Mouse (Mus musculus) neural tube, embryonic 14.5 days (tissue): ENCODE measurements around the gene Aox1. TPM values are rescaled to one million over a fixed set of nuclear protein-coding genes. Genes with fewer than 3 reads are reported as not detected.
A peak's percentile ranks its signal among the peaks of the same experiment; 100 is the strongest.
"Not testable (repeated sequence)": the region's sequence is repeated elsewhere in the genome, so short reads cannot be mapped to it uniquely, and the experiment has no call there.

Experiments
- ATAC-seq: fragments of 200-750 bp; cut with Nextera tagmentation; 2 replicates; pipeline ENCODE4 v1.8.0; 2017; ENCODE audit warnings: low read depth, mild to moderate bottlenecking, moderate TSS enrichment, moderate library complexity
- H3K27ac ChIP-seq: fragments of 300-500 bp; sonication (generic); 2 replicates; pipeline ENCODE4 v1.5.1; 2014; ENCODE audit warnings: low read depth, mild to moderate bottlenecking, control low read depth, low read length, moderate library complexity, mixed read lengths
- H3K27me3 ChIP-seq: fragments of 300-500 bp; sonication (generic); 2 replicates; pipeline ENCODE4 v1.6.1; 2014; ENCODE audit warnings: low read length; ENCODE audit not compliant: control insufficient read depth, insufficient read depth
- H3K36me3 ChIP-seq: fragments of 300-500 bp; sonication (generic); 2 replicates; pipeline ENCODE4 v1.6.1; 2014; ENCODE audit warnings: low read length, mixed read lengths; ENCODE audit not compliant: control insufficient read depth, insufficient read depth
- H3K4me1 ChIP-seq: fragments of 300-500 bp; sonication (generic); 2 replicates; pipeline ENCODE4 v1.6.1; 2014; ENCODE audit warnings: low read length; ENCODE audit not compliant: control insufficient read depth, insufficient read depth
- H3K4me2 ChIP-seq: fragments of 300-500 bp; sonication (generic); 2 replicates; pipeline ENCODE4 v1.6.1; 2014; ENCODE audit warnings: mild to moderate bottlenecking, low read depth, low read length, control low read depth
- H3K4me3 ChIP-seq: fragments of 300-500 bp; sonication (generic); 2 replicates; pipeline ENCODE4 v1.5.1; 2014; ENCODE audit warnings: low read depth, low read length, control low read depth, mixed read lengths
- H3K9ac ChIP-seq: fragments of 300-500 bp; sonication (generic); replicated peaks from 2 replicates; pipeline ENCODE4 v1.6.1; 2014; ENCODE audit warnings: low read depth, mild to moderate bottlenecking, control low read depth, low read length, mixed read lengths
- H3K9me3 ChIP-seq: fragments of 300-500 bp; sonication (generic); 2 replicates; pipeline ENCODE4 v1.6.1; 2016; ENCODE audit warnings: low read length; ENCODE audit not compliant: control insufficient read depth
- WGBS: fragments of 180-500 bp; shearing (Covaris S2); extraction: QIAGEN DNeasy Blood & Tissue Kit; methylation state at CpG from one replicate; pipeline ENCODE4 v1.1.7; 2014; 5-methylcytosine and 5-hydroxymethylcytosine counted together
- polyA plus RNA-seq: library from polyadenylated mRNA; unstranded; fragments of >200 nt; fragmentation: Nextera tagmentation; extraction: Ambion mirVana; gene quantifications from 2 replicates; pipeline ENCODE4 v1.2.1, GENCODE M21; 2014

Aox1 gene
- 0.08 and 0.28 TPM in 2 replicates for polyA plus RNA-seq

DNA sequence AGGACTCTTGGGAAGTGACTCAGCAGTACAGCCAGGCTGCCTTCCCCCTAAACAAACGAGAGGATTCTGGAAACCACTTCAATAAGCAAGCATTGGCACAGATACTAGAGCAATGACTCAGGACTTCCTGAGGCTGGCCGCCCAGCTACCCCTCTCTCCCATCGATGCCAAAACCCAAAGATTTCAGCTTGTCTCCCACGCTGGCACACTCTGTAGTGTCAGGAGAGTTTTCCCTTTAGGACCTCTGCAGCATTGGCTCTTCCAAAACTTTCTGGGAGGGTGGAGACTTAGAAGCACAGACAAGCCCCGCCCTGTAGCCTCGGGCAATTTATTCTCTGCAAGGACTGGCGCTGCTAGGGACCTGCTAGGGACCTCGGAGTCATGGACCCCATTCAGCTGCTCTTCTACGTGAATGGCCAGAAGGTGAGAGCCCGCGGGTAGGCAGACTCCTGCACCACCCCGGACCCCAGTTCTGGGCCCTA lies at the start of gene Aox1:
TSS of gene Aox1 (plus strand) at position 296 of the 482 bp plus-strand sequence.
- no peak within 1 kb of the TSS for H3K9ac ChIP-seq
- peak within 1 kb of the TSS; percentile 17; the same call in 1 of the 2 replicates for H3K4me2 ChIP-seq
- H3K9me3 ChIP-seq: no peaks in the 10 kb centered on the region
- H3K4me1 ChIP-seq: no peaks in the 10 kb centered on the region
- H3K4me3 ChIP-seq: no peak within 1 kb of the TSS
- 0 out of 2 replicates have a peak within 1 kb of the TSS, but pooled peaks have one; percentile 2 for H3K27ac ChIP-seq
- no peaks in the 10 kb centered on the region for H3K36me3 ChIP-seq
- H3K27me3 ChIP-seq: no peaks in the 10 kb centered on the region
- WGBS: 12% methylated on average over 12 of the region's 12 CpGs
- ATAC-seq: 0 out of 2 replicates have a peak, but pooled peaks have one; percentile 55

DNA sequence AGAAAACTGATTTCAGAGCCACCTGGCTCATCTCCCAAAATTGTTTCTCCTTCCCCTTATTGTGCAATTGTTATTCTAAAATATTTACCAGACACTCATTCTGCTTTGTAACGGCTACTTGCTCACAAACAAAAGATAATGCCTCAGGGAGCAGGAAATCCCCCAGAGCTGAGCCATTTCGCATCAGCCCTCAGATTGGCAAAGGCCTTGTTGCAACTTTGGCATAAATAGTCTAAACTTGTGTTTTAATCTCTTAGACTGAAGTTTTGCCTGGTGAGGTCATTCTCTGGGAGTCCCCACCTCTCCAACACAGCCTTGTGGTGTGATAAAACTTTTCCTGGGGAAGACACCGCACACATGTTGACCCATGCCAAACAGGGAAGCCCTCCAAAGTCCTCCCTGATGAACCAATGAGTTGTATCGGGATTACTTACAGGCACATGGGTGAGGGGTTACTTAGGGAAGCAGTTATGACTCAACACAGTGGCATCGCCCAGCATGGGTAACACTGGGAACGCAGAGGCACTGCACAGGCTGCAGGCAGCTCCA lies 40.6 kb upstream of the Aox1 start:
- H3K4me2 ChIP-seq: no peak overlapping the region
- no peaks in the 10 kb centered on the region for H3K9me3 ChIP-seq
- WGBS: 73% methylated on average over 6 of the region's 6 CpGs
- no peak overlapping the region for H3K4me3 ChIP-seq
- H3K27me3 ChIP-seq: no peaks in the 10 kb centered on the region
- no peaks in the 10 kb centered on the region for H3K36me3 ChIP-seq
- no peaks in the 10 kb centered on the region for H3K4me1 ChIP-seq
- H3K27ac ChIP-seq: no peak overlapping the region
- H3K9ac ChIP-seq: no peak overlapping the region
- no peak for ATAC-seq

DNA sequence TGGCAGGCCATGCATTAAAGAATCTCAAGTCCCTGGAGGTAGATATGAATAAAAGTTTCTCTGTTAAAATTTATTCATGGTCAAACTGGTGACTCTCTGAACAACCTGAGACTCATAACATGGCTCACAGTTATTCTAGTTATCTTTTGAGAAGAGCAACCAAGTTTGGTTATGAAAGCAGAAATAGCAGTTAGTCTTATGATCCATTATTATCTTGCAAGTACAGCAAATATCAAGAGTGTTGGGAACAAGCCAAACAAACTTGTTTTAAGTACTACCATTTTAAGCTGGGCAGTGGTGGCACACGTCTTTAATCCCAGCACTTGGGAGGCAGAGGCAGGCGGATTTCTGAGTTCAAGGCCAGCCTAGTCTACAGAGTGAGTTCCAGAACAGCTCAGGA lies 38.5 kb upstream of the Aox1 start:
- Histone ChIP-seq H3K9ac (no peak overlapping the region), H3K36me3 (no peaks in the 10 kb centered on the region)
- WGBS: 76% methylated on average over 2 of the region's 2 CpGs

DNA sequence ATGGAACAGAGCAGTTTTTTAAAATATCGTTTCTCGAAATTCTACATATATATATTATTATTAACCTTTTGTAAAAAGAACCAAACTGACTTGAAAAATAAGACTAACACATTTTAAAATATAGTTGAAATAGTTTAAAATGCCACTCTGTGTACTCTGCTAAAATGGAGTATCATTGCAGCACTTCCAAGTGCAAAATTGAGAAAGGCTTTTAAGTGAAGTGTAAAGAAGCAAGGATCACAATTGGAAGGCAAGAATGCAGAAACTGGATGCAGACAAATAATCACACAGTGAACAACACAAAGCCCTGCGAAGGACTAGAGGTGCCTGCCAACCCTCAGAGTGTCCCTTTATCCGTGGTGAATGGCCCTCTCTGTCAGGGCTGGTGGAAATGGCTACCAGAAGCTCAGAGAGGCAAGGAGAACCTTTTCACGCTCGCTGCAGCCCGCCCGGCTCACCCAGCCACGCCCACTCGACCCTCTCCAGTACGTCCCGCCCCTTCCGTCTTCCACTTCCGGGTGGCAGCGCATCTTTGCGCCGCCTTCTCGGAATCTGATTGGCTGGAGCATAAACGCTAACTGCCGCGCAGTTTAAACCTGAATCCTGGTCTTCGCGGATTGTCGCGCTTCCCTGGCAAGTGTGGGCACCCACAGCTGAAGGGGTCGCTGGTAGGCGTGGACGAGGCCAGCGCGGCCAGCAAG lies 34.1 kb upstream of the Aox1 start, which contains the start of gene Sgo2a:
TSS of gene Sgo2a (plus strand) at position 540 of the 701 bp plus-strand sequence.
- H3K27ac ChIP-seq: peak within 1 kb of the TSS; percentile 90
- ATAC-seq: peak; percentile 100
- H3K36me3 ChIP-seq: no peaks in the 10 kb centered on the region
- H3K9me3 ChIP-seq: no peaks in the 10 kb centered on the region
- peaks cover 5% of the 10 kb centered on the region; the same call in 1 of the 2 replicates for H3K4me1 ChIP-seq
- H3K4me2 ChIP-seq: peak within 1 kb of the TSS; percentile 82
- no peaks in the 10 kb centered on the region for H3K27me3 ChIP-seq
- 7% methylated on average over 30 of the region's 30 CpGs for WGBS
- H3K4me3 ChIP-seq: peak within 1 kb of the TSS; percentile 61
- H3K9ac ChIP-seq: peak within 1 kb of the TSS; percentile 72

More for the DNA sequence above, 38.5 kb upstream of the Aox1 start:
- no peak overlapping the region for H3K4me2 ChIP-seq
- no peak overlapping the region for H3K4me3 ChIP-seq
- ATAC-seq: no peak
- H3K4me1 ChIP-seq: peaks cover 2% of the 10 kb centered on the region; the same call in 1 of the 2 replicates
- H3K9me3 ChIP-seq: no peaks in the 10 kb centered on the region
- H3K27me3 ChIP-seq: no peaks in the 10 kb centered on the region
- no peak overlapping the region for H3K27ac ChIP-seq

DNA sequence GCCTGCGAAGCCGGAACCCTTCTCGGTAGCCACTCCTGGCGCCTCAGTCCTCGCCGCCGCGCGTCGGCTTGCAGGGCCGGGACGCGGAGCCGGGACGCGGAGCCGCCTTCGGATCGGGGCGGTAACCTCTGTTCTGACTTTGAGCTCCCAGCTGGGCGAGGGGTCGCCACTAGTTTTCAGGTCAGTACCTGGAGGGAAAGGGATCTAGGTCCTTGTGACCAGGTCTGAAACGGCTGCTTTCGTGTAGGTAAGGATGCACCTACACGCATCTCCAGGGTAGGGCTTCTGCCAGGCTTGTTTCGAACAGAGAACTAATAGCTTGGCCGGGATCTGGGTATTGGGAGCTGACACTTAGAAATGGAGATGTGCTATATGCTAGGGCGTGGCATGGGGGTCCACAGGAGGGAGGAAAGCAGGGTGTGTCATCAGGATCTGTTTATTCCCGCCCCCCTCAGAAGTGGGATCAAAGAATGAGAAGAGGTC lies 33.6 kb upstream of the Aox1 start:
- H3K9ac ChIP-seq: peak overlapping the region; percentile 47
- peaks cover 5% of the 10 kb centered on the region; the same call in 1 of the 2 replicates for H3K4me1 ChIP-seq
- H3K27me3 ChIP-seq: no peaks in the 10 kb centered on the region
- H3K36me3 ChIP-seq: no peaks in the 10 kb centered on the region
- H3K9me3 ChIP-seq: no peaks in the 10 kb centered on the region
- peak overlapping the region; percentile 61 for H3K4me3 ChIP-seq
- ATAC-seq: no peak; the same call in none of the 2 replicates
- H3K27ac ChIP-seq: no peak overlapping the region
- 0% methylated on average over 29 of the region's 29 CpGs for WGBS
- H3K4me2 ChIP-seq: peak overlapping the region; percentile 82

DNA sequence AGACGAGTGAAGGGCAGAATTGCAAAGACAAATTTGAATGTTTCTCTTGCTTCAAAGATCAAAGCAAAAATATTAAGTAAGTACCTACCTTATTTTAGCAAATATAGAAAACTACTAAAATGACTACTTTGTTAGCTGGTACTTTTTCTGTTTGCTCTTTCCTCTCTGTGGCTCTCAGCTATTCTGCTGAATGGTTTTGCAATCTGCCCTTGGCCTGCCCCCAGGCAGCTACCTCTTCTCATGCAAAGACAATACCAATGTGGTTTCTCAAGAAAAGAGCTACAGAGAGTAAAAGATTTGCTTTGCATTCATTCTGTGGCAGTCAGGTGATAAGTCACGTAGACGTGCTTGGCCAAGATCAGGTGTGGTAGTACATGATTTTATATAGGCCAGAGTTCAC lies 31.6 kb upstream of the Aox1 start:
- H3K27me3 ChIP-seq: no peaks in the 10 kb centered on the region
- no peak overlapping the region for H3K9ac ChIP-seq
- peaks cover 5% of the 10 kb centered on the region; the same call in 1 of the 2 replicates for H3K4me1 ChIP-seq
- H3K9me3 ChIP-seq: no peaks in the 10 kb centered on the region
- no peak overlapping the region for H3K4me3 ChIP-seq
- H3K36me3 ChIP-seq: no peaks in the 10 kb centered on the region
- H3K4me2 ChIP-seq: no peak overlapping the region
- WGBS: 89% methylated on average over 3 of the region's 3 CpGs
- no peak overlapping the region for H3K27ac ChIP-seq
- no peak for ATAC-seq

DNA sequence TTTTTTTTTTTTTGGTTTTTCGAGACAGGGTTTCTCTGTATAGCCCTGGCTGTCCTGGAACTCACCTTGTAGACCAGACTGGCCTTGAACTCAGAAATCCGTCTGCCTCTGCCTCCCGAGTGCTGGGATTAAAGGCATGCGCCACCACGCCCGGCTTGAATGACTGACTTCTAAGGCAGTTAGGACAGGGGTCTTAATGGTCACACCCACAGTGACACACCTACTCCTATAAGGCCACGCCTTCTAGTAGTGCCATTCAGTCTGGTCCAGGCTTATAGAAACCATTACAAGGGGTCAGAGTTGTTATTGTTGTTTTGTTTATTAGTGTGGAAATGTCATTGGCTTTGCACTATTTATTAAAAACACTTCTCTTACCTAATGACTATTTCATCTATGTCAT lies 23.3 kb upstream of the Aox1 start:
- H3K9me3 ChIP-seq, H3K27ac ChIP-seq, H3K36me3 ChIP-seq, H3K4me2 ChIP-seq, H3K4me3 ChIP-seq, H3K27me3 ChIP-seq, ATAC-seq, H3K9ac ChIP-seq, H3K4me1 ChIP-seq: not testable (repeated sequence)
- WGBS: 95% methylated on average over 6 of the region's 7 CpGs

DNA sequence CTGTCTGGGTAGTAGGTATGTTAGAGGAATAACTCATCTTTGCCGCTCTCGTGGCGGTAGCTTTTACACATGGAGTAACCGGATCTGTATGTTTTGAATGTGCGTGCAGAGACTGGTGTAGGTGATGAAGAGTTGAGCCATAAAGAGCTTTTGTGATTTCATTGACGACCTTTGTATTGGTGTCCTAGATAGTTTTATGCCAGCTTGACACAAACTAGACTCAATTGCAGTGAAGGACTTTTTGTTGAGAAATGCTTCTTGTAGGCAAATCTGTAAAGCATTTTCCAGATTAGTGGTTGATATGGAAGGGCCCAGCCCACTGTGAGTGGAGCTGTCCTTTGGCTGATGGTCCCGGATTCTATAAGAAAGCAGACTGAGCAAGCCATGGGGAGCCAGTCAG lies 10.9 kb upstream of the Aox1 start, which contains the start of gene Kctd18:
TSS of gene Kctd18 (minus strand) at position 101 of the 400 bp plus-strand sequence.
- Histone ChIP-seq H3K4me3 (no peak within 1 kb of the TSS), H3K9me3 (no peaks in the 10 kb centered on the region), H3K4me2 (no peak within 1 kb of the TSS), H3K9ac (no peak within 1 kb of the TSS), H3K27me3 (no peaks in the 10 kb centered on the region), H3K36me3 (no peaks in the 10 kb centered on the region), H3K27ac (no peak within 1 kb of the TSS), H3K4me1 (no peaks in the 10 kb centered on the region)
- WGBS: 96% methylated on average over 7 of the region's 7 CpGs
- ATAC-seq: no peak

DNA sequence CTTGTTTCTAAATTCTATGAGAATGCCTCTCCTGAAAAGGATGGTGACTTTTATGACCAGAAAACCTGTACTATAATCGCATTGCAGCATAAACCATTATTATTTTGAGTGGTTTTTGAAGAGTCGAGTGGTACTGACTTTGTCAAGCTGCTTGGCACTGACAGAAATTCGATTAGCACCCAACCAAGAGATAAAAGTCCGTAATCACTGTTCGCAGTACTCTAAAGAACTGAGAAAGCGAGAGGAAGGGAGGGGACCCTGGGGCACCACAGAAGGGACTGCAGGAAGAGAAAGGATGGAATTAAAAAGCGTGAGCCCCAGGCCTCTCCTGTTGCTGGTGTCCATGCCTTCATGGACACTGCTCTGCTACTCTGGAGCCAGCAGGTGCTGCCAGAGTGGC lies 2.0 kb upstream of the Aox1 start:
- Histone ChIP-seq H3K27ac (no peak overlapping the region), H3K9ac (no peak overlapping the region), H3K36me3 (no peaks in the 10 kb centered on the region), H3K4me3 (no peak overlapping the region), H3K9me3 (no peaks in the 10 kb centered on the region), H3K4me2 (no peak overlapping the region), H3K4me1 (no peaks in the 10 kb centered on the region), H3K27me3 (no peaks in the 10 kb centered on the region)
- 88% methylated on average over 7 of the region's 7 CpGs for WGBS
- ATAC-seq: no peak
